Mouse (Mus musculus) kidney, postnatal 0 days (tissue): ENCODE measurements at regions not wholly inside any gene's neighbourhood (a gene's known extent, or its start where the extent isn't known, plus 50 kb on each side); places are given as distances from the start of the nearest gene placed in this dataset. TPM values are rescaled to one million over a fixed set of nuclear protein-coding genes. Genes with fewer than 3 reads are reported as not detected.

Experiments used
- ATAC-seq: fragments of 200-750 bp; cut with Nextera tagmentation; replicated peaks from 2 replicates; pipeline ENCODE4 v1.8.0; 2017; ENCODE audit warnings: low read depth, moderate number of reproducible peaks, moderate TSS enrichment, moderate library complexity; ENCODE audit not compliant: low FRiP score
- DNase-seq: peaks from one replicate; pipeline ENCODE4 v3.0.0-alpha.2; 2016; ENCODE audit warnings: low spot score
- H3K27ac ChIP-seq: fragments of 300-500 bp; sonication (generic); 2 replicates; pipeline ENCODE4 v1.5.1; 2014; ENCODE audit warnings: mild to moderate bottlenecking
- H3K27me3 ChIP-seq: fragments of 300-500 bp; sonication (generic); 2 replicates; pipeline ENCODE4 v1.6.1; 2014; ENCODE audit warnings: low read length, mixed read lengths; ENCODE audit not compliant: insufficient read depth
- H3K36me3 ChIP-seq: fragments of 300-500 bp; sonication (generic); 2 replicates; pipeline ENCODE4 v1.6.1; 2014; ENCODE audit warnings: low read length, mixed read lengths; ENCODE audit not compliant: insufficient read depth
- H3K4me1 ChIP-seq: fragments of 300-500 bp; sonication (generic); replicated peaks from 2 replicates; pipeline ENCODE4 v1.6.1; 2014; ENCODE audit warnings: antibody characterized with exemption, low read length, mixed read lengths; ENCODE audit not compliant: insufficient read depth
- H3K4me2 ChIP-seq: fragments of 300-500 bp; sonication (generic); 2 replicates; pipeline ENCODE4 v1.6.1; 2014; ENCODE audit warnings: mild to moderate bottlenecking, low read length, moderate library complexity, mixed read lengths
- H3K4me3 ChIP-seq: fragments of 300-500 bp; sonication (generic); replicated peaks from 2 replicates; pipeline ENCODE4 v1.5.1; 2014; ENCODE audit warnings: low read depth, low read length
- H3K9ac ChIP-seq: fragments of 300-500 bp; sonication (generic); 2 replicates; pipeline ENCODE4 v1.6.1; 2014; ENCODE audit warnings: low read depth, low read length
- H3K9me3 ChIP-seq: fragments of 300-500 bp; sonication (generic); replicated peaks from 2 replicates; pipeline ENCODE4 v1.6.1; 2016; ENCODE audit warnings: low read length, inconsistent platforms, mixed read lengths
- CTCF ChIP-seq: IDR thresholded peaks from 2 replicates; pipeline ENCODE4 v1.5.1; 2016; ENCODE audit warnings: antibody characterized with exemption, low read depth, mild to moderate bottlenecking, moderate library complexity
- WGBS: fragments of 180-500 bp; shearing (Covaris S2); extraction: QIAGEN DNeasy Blood & Tissue Kit; methylation state at CpG from one replicate; pipeline ENCODE4 v1.1.7; 2014; 5-methylcytosine and 5-hydroxymethylcytosine counted together
- microRNA-seq: library from miRNA; unstranded; fragments of <30 nt; microRNA quantifications from one replicate; pipeline ENCODE4, GENCODE M21; 2016

DNA sequence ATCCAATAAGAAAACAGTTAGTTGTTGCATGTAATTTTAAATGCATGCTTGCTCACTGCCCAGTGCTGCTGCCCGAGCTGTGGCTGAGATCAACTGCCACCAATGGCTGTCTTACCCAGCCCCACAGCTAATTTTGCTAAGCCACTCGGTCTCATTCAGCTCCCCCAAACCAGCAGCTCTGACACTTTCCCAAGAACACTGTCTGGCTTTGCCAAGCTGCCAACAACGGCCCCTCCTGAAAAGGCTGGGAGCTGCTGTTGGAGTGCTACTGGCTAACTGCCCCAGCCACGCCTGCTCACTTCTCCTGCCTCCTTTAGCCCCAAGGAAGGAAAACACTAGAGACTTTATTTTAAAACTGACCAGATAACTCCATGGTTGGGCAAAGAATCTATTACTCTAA is 1227.1 kb downstream of the A830018L16Rik start:
- Histone ChIP-seq H3K36me3 (no peaks in the 10 kb centered on the region), H3K27me3 (no peaks in the 10 kb centered on the region), H3K4me3 (no peak overlapping the region), H3K9me3 (no peaks in the 10 kb centered on the region), H3K4me1 (no peaks in the 10 kb centered on the region), H3K9ac (no peak overlapping the region), H3K4me2 (no peak overlapping the region), H3K27ac (no peak overlapping the region)
- DNase-seq = no peak
- no peak for TF ChIP-seq CTCF
- WGBS = 55% methylated on average over 4 of the region's 4 CpGs
- no peak for ATAC-seq

Small RNA genes in the stretch of these regions (microRNA-seq; reads per million reads assigned to microRNA genes)
- gene Mir6341 = not detected
